Mouse (Mus musculus): ENCODE results near the gene Olfr612. TPM values are rescaled to one million over a fixed set of nuclear protein-coding genes. Genes with fewer than 3 reads are reported as not detected.
"Not testable (repeated sequence)": the region's sequence is repeated elsewhere in the genome, so short reads cannot be mapped to it uniquely, and the experiment has no call there.

Olfr612 gene
- not detected in 2 replicates for polyA plus RNA-seq (2014; fragmentation: Nextera tagmentation; extraction: Ambion mirVana)

GRCm38 (mm10) chr7:103542617-103543016 lies at the start of gene Olfr612:
Gene Olfr612, minus strand, starts transcription at chr7:103542717.
- DNase-seq (ENCODE audit: low spot score, missing footprints); ATAC-seq (ENCODE audit: low FRiP score); H3K9ac ChIP-seq (ENCODE audit: low read length); H3K4me1 ChIP-seq (ENCODE audit: control insufficient read depth, insufficient read depth, low read length); H3K27me3 ChIP-seq (ENCODE audit: control insufficient read depth, insufficient read depth, low read length); H3K4me3 ChIP-seq (ENCODE audit: low read depth, low read length); H3K4me2 ChIP-seq; H3K9me3 ChIP-seq (ENCODE audit: control insufficient read depth, low read length); H3K27ac ChIP-seq (ENCODE audit: low read depth, low read length); H3K36me3 ChIP-seq (ENCODE audit: control insufficient read depth, insufficient read depth, low read length): not testable (repeated sequence)
- 84% methylated on average over 2 of the region's 2 CpGs for WGBS

- WGBS = 61% methylated on average over 2 of the region's 2 CpGs
- Histone ChIP-seq H3K27ac (ENCODE audit: low read depth, low read length) (no peak within 1 kb of the TSS), H3K4me2 (no peak within 1 kb of the TSS), H3K4me3 (ENCODE audit: low read depth, low read length) (no peak within 1 kb of the TSS), H3K4me1 (ENCODE audit: control insufficient read depth, insufficient read depth, low read length) (no peaks in the 10 kb centered on the region), H3K27me3 (ENCODE audit: control insufficient read depth, insufficient read depth, low read length) (no peaks in the 10 kb centered on the region), H3K9me3 (ENCODE audit: control insufficient read depth, low read length) (no peaks in the 10 kb centered on the region), H3K9ac (ENCODE audit: low read length) (no peak within 1 kb of the TSS), H3K36me3 (ENCODE audit: control insufficient read depth, insufficient read depth, low read length) (no peaks in the 10 kb centered on the region)
- DNase-seq (ENCODE audit: low spot score, missing footprints) (no peak), ATAC-seq (ENCODE audit: low FRiP score) (no peak)
Measured at GRCm38 (mm10) chr7:103589803-103590202, 47.3 kb upstream of the Olfr612 start, which contains the start of gene Olfr618. Gene Olfr618, plus strand, starts transcription at chr7:103590103.

DNA sequence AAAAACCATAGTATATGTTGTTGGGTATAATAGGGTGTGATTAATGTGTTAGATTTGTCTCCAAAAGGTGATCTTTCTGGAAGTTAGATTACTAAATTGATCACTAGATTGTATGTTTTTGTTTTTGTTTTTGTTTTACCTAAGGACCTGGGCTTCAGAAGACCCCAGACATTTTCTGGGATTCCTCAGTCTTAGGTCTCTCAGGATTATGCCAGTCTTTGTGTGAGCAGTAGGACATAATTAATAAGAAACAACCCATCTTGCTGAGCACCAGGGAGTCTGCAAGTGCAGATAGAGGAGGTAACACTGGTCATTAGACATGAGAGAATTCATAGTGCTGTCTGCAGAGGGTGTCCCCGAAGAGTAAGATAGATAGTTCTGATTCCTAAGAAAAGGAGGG lies 30.2 kb upstream of the Olfr612 start, which contains the start of gene Olfr617:
TSS of gene Olfr617 (plus strand) at position 301 of the 400 bp plus-strand sequence.
- Histone ChIP-seq H3K36me3 (ENCODE audit: control insufficient read depth, insufficient read depth, low read length) (no peaks in the 10 kb centered on the region), H3K9ac (ENCODE audit: low read length) (no peak within 1 kb of the TSS), H3K4me1 (ENCODE audit: control insufficient read depth, insufficient read depth, low read length) (no peaks in the 10 kb centered on the region), H3K4me2 (no peak within 1 kb of the TSS), H3K27me3 (ENCODE audit: control insufficient read depth, insufficient read depth, low read length) (no peaks in the 10 kb centered on the region), H3K4me3 (ENCODE audit: low read depth, low read length) (no peak within 1 kb of the TSS), H3K9me3 (ENCODE audit: control insufficient read depth, low read length) (no peaks in the 10 kb centered on the region), H3K27ac (ENCODE audit: low read depth, low read length) (no peak within 1 kb of the TSS)
- WGBS = 91% methylated on average over 1 of the region's 1 CpGs
- no peak for ATAC-seq (ENCODE audit: low FRiP score)
- no peak for DNase-seq (ENCODE audit: low spot score, missing footprints)

- Histone ChIP-seq H3K9ac (ENCODE audit: low read length) (no peak within 1 kb of the TSS), H3K4me2 (no peak within 1 kb of the TSS), H3K27ac (ENCODE audit: low read depth, low read length) (no peak within 1 kb of the TSS), H3K27me3 (ENCODE audit: control insufficient read depth, insufficient read depth, low read length) (no peaks in the 10 kb centered on the region), H3K9me3 (ENCODE audit: control insufficient read depth, low read length) (no peaks in the 10 kb centered on the region), H3K36me3 (ENCODE audit: control insufficient read depth, insufficient read depth, low read length) (no peaks in the 10 kb centered on the region), H3K4me1 (ENCODE audit: control insufficient read depth, insufficient read depth, low read length) (no peaks in the 10 kb centered on the region), H3K4me3 (ENCODE audit: low read depth, low read length) (no peak within 1 kb of the TSS)
- ATAC-seq (ENCODE audit: low FRiP score) (no peak), DNase-seq (ENCODE audit: low spot score, missing footprints) (no peak)
- 85% methylated on average over 3 of the region's 3 CpGs for WGBS
Measured at GRCm38 (mm10) chr7:103569043-103569442, 26.5 kb upstream of the Olfr612 start, which contains the start of gene Olfr616. Gene Olfr616, minus strand, starts transcription at chr7:103569143.

GRCm38 (mm10) chr7:103555779-103556178 lies 13.3 kb upstream of the Olfr612 start, which contains the start of gene Olfr615:
Gene Olfr615, plus strand, starts transcription at chr7:103556079.
- Histone ChIP-seq H3K4me3 (ENCODE audit: low read depth, low read length) (no peak within 1 kb of the TSS), H3K4me2 (no peak within 1 kb of the TSS), H3K27ac (ENCODE audit: low read depth, low read length) (no peak within 1 kb of the TSS), H3K9ac (ENCODE audit: low read length) (no peak within 1 kb of the TSS), H3K4me1 (ENCODE audit: control insufficient read depth, insufficient read depth, low read length) (no peaks in the 10 kb centered on the region), H3K36me3 (ENCODE audit: control insufficient read depth, insufficient read depth, low read length) (no peaks in the 10 kb centered on the region), H3K9me3 (ENCODE audit: control insufficient read depth, low read length) (no peaks in the 10 kb centered on the region), H3K27me3 (ENCODE audit: control insufficient read depth, insufficient read depth, low read length) (no peaks in the 10 kb centered on the region)
- ATAC-seq (ENCODE audit: low FRiP score) (no peak), DNase-seq (ENCODE audit: low spot score, missing footprints) (no peak)
- 87% methylated on average over 2 of the region's 2 CpGs for WGBS

DNA sequence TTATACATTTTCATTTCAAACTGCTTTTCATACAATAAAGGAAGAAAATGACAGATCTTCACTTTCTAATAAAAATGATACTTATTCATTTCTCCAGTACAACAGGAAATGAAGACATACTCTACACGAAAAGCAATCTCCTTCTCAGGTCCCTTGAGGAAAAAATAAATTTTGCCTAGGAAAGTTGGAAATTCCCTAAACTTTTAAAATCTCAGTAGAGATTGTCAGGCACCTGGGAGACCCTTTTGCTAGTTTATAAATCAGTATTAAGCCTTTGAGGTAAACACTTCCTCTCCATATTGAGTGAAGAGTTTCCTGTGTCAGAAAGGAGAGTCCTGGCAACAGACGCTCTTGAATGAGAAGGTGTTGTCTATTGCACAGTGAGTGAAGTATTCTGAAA lies 5.3 kb upstream of the Olfr612 start, which contains the start of gene Olfr613:
TSS of gene Olfr613 (plus strand) at position 301 of the 400 bp plus-strand sequence.
- Histone ChIP-seq H3K4me3 (ENCODE audit: low read depth, low read length) (no peak within 1 kb of the TSS), H3K27ac (ENCODE audit: low read depth, low read length) (no peak within 1 kb of the TSS), H3K36me3 (ENCODE audit: control insufficient read depth, insufficient read depth, low read length) (no peaks in the 10 kb centered on the region), H3K9ac (ENCODE audit: low read length) (no peak within 1 kb of the TSS), H3K4me2 (no peak within 1 kb of the TSS), H3K27me3 (ENCODE audit: control insufficient read depth, insufficient read depth, low read length) (no peaks in the 10 kb centered on the region), H3K4me1 (ENCODE audit: control insufficient read depth, insufficient read depth, low read length) (no peaks in the 10 kb centered on the region), H3K9me3 (ENCODE audit: control insufficient read depth, low read length) (no peaks in the 10 kb centered on the region)
- ATAC-seq (ENCODE audit: low FRiP score) (no peak), DNase-seq (ENCODE audit: low spot score, missing footprints) (no peak)
- 84% methylated on average over 2 of the region's 2 CpGs for WGBS

- not testable (repeated sequence) for H3K4me1 ChIP-seq (ENCODE audit: control insufficient read depth, insufficient read depth, low read length); DNase-seq (ENCODE audit: low spot score, missing footprints); H3K4me3 ChIP-seq (ENCODE audit: low read depth, low read length); H3K9me3 ChIP-seq (ENCODE audit: control insufficient read depth, low read length); H3K9ac ChIP-seq (ENCODE audit: low read length); H3K27me3 ChIP-seq (ENCODE audit: control insufficient read depth, insufficient read depth, low read length); H3K36me3 ChIP-seq (ENCODE audit: control insufficient read depth, insufficient read depth, low read length); H3K4me2 ChIP-seq; ATAC-seq (ENCODE audit: low FRiP score); H3K27ac ChIP-seq (ENCODE audit: low read depth, low read length)
- 61% methylated on average over 1 of the region's 1 CpGs for WGBS
Measured at GRCm38 (mm10) chr7:103520746-103521145, 21.8 kb downstream of the Olfr612 start, which contains the start of gene Olfr611. Gene Olfr611, minus strand, starts transcription at chr7:103520846.

GRCm38 (mm10) chr7:103512022-103512421 lies 30.5 kb downstream of the Olfr612 start, which contains the start of gene Olfr610:
Gene Olfr610, minus strand, starts transcription at chr7:103512122.
- DNase-seq (ENCODE audit: low spot score, missing footprints) = no peak
- ATAC-seq (ENCODE audit: low FRiP score) = no peak
- no peak within 1 kb of the TSS for H3K4me2 ChIP-seq
- no peaks in the 10 kb centered on the region for H3K9me3 ChIP-seq (ENCODE audit: control insufficient read depth, low read length)
- no peaks in the 10 kb centered on the region for H3K36me3 ChIP-seq (ENCODE audit: control insufficient read depth, insufficient read depth, low read length)
- no peak within 1 kb of the TSS for H3K4me3 ChIP-seq (ENCODE audit: low read depth, low read length)
- H3K27me3 ChIP-seq (ENCODE audit: control insufficient read depth, insufficient read depth, low read length) = no peaks in the 10 kb centered on the region
- H3K4me1 ChIP-seq (ENCODE audit: control insufficient read depth, insufficient read depth, low read length) = no peaks in the 10 kb centered on the region
- H3K27ac ChIP-seq (ENCODE audit: low read depth, low read length) = no peak within 1 kb of the TSS
- no peak within 1 kb of the TSS for H3K9ac ChIP-seq (ENCODE audit: low read length)
- 90% methylated on average over 2 of the region's 2 CpGs for WGBS

GRCm38 (mm10) chr7:103497962-103498361 lies 44.6 kb downstream of the Olfr612 start, which contains the start of gene Olfr609:
Gene Olfr609, minus strand, starts transcription at chr7:103498062.
- Histone ChIP-seq H3K4me3 (ENCODE audit: low read depth, low read length) (no peak within 1 kb of the TSS), H3K9ac (ENCODE audit: low read length) (no peak within 1 kb of the TSS), H3K9me3 (ENCODE audit: control insufficient read depth, low read length) (no peaks in the 10 kb centered on the region), H3K27me3 (ENCODE audit: control insufficient read depth, insufficient read depth, low read length) (no peaks in the 10 kb centered on the region), H3K36me3 (ENCODE audit: control insufficient read depth, insufficient read depth, low read length) (no peaks in the 10 kb centered on the region), H3K4me2 (no peak within 1 kb of the TSS), H3K27ac (ENCODE audit: low read depth, low read length) (no peak within 1 kb of the TSS), H3K4me1 (ENCODE audit: control insufficient read depth, insufficient read depth, low read length) (no peaks in the 10 kb centered on the region)
- no peak for DNase-seq (ENCODE audit: low spot score, missing footprints)
- 58% methylated on average over 1 of the region's 1 CpGs for WGBS
- ATAC-seq (ENCODE audit: low FRiP score) = no peak

All from midbrain, embryonic 11.5 days (tissue).